Mouse (Mus musculus) limb, embryonic 10.5 days (tissue): ENCODE data around the gene Itpkb. TPM values are rescaled to one million over a fixed set of nuclear protein-coding genes. Genes with fewer than 3 reads are reported as not detected.

Experiments used
- DNase-seq: peaks from one replicate; pipeline ENCODE4 v3.0.0-alpha.2; 2017; ENCODE audit warnings: low spot score
- H3K27ac ChIP-seq: fragments of 300-500 bp; sonication (generic); 2 replicates; pipeline ENCODE4 v1.5.1; 2016; ENCODE audit warnings: mild to moderate bottlenecking
- H3K27me3 ChIP-seq: fragments of 300-500 bp; sonication (generic); 2 replicates; pipeline ENCODE4 v1.6.1; 2016; ENCODE audit warnings: low read depth, mild to moderate bottlenecking; ENCODE audit not compliant: poor library complexity, severe bottlenecking
- H3K36me3 ChIP-seq: fragments of 300-500 bp; sonication (generic); 2 replicates; pipeline ENCODE4 v1.6.1; 2016; ENCODE audit warnings: mild to moderate bottlenecking, moderate library complexity
- H3K4me1 ChIP-seq: fragments of 300-500 bp; sonication (generic); 2 replicates; pipeline ENCODE4 v1.6.1; 2016
- H3K4me3 ChIP-seq: fragments of 300-500 bp; sonication (generic); 2 replicates; pipeline ENCODE4 v1.5.1; 2016; ENCODE audit warnings: mild to moderate bottlenecking, moderate library complexity
- H3K9me3 ChIP-seq: fragments of 300-500 bp; sonication (generic); replicated peaks from 2 replicates; pipeline ENCODE4 v1.6.1; 2016; ENCODE audit warnings: mild to moderate bottlenecking
- WGBS: fragments of 180-500 bp; shearing (Covaris S2); methylation state at CpG from one replicate; pipeline ENCODE4 v1.1.7; 2016; 5-methylcytosine and 5-hydroxymethylcytosine counted together
- polyA plus RNA-seq: library from polyadenylated mRNA; unstranded; fragments of >200 nt; fragmentation: Nextera tagmentation; extraction: Ambion mirVana; gene quantifications from 2 replicates; pipeline ENCODE4 v1.2.1, GENCODE M21; 2016

The Itpkb gene
- polyA plus RNA-seq, 1 experiment from 2014 or later, result 10.1 TPM

- no peak for DNase-seq
- Histone ChIP-seq H3K36me3 (peaks cover 14% of the 10 kb centered on the region; the same call in 1 of the 2 replicates), H3K4me3 (no peak overlapping the region), H3K27me3 (0 out of 2 replicates have a peak, but pooled peaks cover 3% of the 10 kb centered on the region), H3K4me1 (peaks cover 18% of the 10 kb centered on the region), H3K27ac (no peak overlapping the region), H3K9me3 (no peaks in the 10 kb centered on the region)
- WGBS, result 63% methylated on average over 10 of the region's 10 CpGs
Observed at GRCm38 (mm10) chr1:180427685-180428084, 97.4 kb downstream of the Itpkb start.

- WGBS, result 40% methylated on average over 9 of the region's 9 CpGs
- H3K4me1 ChIP-seq, result peaks cover 21% of the 10 kb centered on the region
- DNase-seq, result peak; percentile 77
Observed at GRCm38 (mm10) chr1:180428101-180428712, 97.9 kb downstream of the Itpkb start.

GRCm38 (mm10) chr1:180428871-180429270 is 98.6 kb downstream of the Itpkb start:
- H3K27ac ChIP-seq, result no peak overlapping the region
- H3K4me1 ChIP-seq, result peaks cover 25% of the 10 kb centered on the region
- no peak overlapping the region for H3K4me3 ChIP-seq
- H3K27me3 ChIP-seq, result 0 out of 2 replicates have a peak, but pooled peaks cover 3% of the 10 kb centered on the region
- 87% methylated on average over 8 of the region's 8 CpGs for WGBS
- no peak for DNase-seq
- peaks cover 6% of the 10 kb centered on the region; the same call in 1 of the 2 replicates for H3K36me3 ChIP-seq
- no peaks in the 10 kb centered on the region for H3K9me3 ChIP-seq

More at GRCm38 (mm10) chr1:180428101-180428712, 97.9 kb downstream of the Itpkb start:
- peaks cover 9% of the 10 kb centered on the region; the same call in 1 of the 2 replicates for H3K36me3 ChIP-seq
- H3K4me3 ChIP-seq, result no peak overlapping the region
- no peak overlapping the region for H3K27ac ChIP-seq
- H3K27me3 ChIP-seq, result 0 out of 2 replicates have a peak, but pooled peaks cover 3% of the 10 kb centered on the region
- no peaks in the 10 kb centered on the region for H3K9me3 ChIP-seq

DNA sequence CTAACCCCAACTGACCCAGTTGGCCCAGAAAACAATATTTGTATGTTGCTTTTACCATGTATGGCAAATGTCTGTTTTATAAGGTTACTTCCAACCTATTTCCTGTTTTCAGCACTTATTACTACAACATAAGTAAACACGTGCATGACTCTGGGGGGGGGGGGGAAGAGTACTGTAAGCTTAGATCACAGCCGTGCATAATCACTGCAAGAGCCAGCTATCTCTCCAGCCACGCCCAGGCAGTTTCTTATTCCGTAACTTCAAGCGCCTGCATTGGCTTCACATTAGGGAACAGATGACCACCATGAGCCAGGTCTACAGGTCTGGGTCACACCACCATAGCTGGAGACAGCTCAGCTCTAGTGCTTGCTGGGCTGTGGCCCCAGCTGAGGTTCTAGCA is 99.5 kb downstream of the Itpkb start:
- Histone ChIP-seq H3K27ac (no peak overlapping the region), H3K27me3 (0 out of 2 replicates have a peak, but pooled peaks cover 3% of the 10 kb centered on the region), H3K9me3 (no peaks in the 10 kb centered on the region), H3K4me3 (no peak overlapping the region), H3K36me3 (no peaks in the 10 kb centered on the region), H3K4me1 (peaks cover 34% of the 10 kb centered on the region)
- DNase-seq, result no peak
- 83% methylated on average over 5 of the region's 5 CpGs for WGBS

GRCm38 (mm10) chr1:180431833-180432232 is 101.5 kb downstream of the Itpkb start:
- 75% methylated on average over 12 of the region's 12 CpGs for WGBS
- Histone ChIP-seq H3K4me3 (no peak overlapping the region), H3K9me3 (no peaks in the 10 kb centered on the region), H3K36me3 (no peaks in the 10 kb centered on the region), H3K27ac (no peak overlapping the region), H3K27me3 (peaks cover 10% of the 10 kb centered on the region; the same call in 1 of the 2 replicates), H3K4me1 (peaks cover 37% of the 10 kb centered on the region)
- no peak for DNase-seq

DNA sequence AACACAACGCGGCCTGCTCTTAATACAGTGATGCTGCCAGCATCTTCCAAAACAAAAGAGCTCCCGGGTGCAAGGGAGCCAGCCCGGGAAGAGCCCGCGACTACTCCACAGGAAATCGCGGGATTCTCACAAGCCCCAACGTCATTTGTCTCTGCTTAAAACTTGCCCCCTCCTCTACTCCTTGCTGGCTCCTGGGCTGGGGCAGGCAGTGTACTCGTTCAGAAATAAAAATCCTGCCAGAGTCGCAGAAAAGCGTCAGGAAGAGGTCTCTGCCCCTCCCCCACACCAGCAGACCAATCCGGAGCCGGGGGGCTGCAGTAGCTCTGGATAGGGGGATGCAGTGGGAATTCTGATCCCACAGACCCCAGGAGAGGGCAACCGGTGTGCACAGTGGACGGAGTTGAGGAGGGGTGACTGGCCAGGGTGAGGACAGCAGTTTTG is 102.8 kb downstream of the Itpkb start:
- H3K27ac ChIP-seq, result peak overlapping the region; percentile 84
- H3K27me3 ChIP-seq, result peaks cover 10% of the 10 kb centered on the region; the same call in 1 of the 2 replicates
- peak; percentile 76 for DNase-seq
- 2% methylated on average over 16 of the region's 16 CpGs for WGBS
- H3K4me3 ChIP-seq, result peak overlapping the region; percentile 51
- H3K4me1 ChIP-seq, result peaks cover 29% of the 10 kb centered on the region
- no peaks in the 10 kb centered on the region for H3K36me3 ChIP-seq
- no peaks in the 10 kb centered on the region for H3K9me3 ChIP-seq

DNA sequence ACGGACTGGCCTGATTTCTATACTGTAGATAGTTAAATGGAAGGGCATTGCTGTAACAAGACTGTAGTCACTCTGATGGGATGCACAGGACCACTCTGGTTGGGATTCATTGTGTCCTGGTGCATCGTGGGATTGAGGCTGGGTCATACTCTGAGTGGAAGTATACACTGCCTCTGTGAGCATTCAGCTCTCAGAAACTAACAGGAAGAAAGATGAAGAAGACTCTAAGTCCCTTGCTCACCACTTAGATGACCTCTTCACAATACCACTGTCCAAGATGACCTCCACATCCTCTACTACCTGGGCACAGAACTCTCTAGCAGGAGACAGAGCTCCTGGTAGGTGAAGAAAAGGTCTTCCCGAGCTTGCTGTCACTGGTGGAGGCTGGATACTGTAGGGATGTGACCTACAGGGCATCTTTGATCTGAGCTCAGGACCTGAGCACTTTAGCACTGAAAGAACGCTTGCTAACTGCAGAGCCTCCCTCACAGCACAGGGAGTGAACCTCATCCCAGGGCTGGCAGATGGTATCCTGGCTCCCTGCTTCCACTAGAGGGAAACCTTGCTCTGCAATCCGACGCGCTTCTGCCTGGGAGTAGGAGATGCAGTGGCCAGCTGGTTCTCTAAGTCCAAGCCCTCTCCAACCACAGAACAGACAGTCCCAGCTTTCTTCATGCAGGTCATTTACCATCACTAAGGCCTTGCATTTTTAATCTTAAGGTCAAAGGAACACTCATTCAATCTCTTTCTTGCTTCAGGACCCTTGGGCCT is 103.7 kb downstream of the Itpkb start:
- peak overlapping the region; percentile 84 for H3K27ac ChIP-seq
- 19% methylated on average over 7 of the region's 7 CpGs for WGBS
- 0 out of 2 replicates have a peak overlapping the region, but pooled peaks have one; percentile 1 for H3K4me3 ChIP-seq

DNA sequence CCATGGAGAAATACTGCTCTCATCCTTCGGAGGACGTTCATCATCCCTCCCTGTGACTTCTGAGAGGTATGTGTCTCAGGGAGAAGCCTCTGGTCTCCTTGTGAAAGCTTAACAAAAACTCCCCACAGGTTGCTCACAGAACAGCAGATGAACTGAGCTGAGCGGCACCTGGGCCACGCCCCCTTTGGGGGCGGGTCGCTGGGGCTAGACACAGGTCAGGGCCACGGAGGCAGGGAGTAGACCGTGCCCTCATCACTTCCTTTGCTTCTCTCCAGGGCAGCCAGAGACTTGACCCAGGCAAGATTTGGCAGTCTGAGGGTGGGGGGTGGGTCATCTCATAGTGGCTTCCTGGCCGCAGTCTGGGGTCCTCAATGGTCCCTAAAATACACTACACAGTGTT is 104.6 kb downstream of the Itpkb start:
- H3K4me1 ChIP-seq, result peaks cover 28% of the 10 kb centered on the region
- H3K36me3 ChIP-seq, result no peaks in the 10 kb centered on the region
- no peak overlapping the region for H3K4me3 ChIP-seq
- no peak for DNase-seq
- no peak overlapping the region for H3K27ac ChIP-seq
- H3K27me3 ChIP-seq, result peaks cover 10% of the 10 kb centered on the region; the same call in 1 of the 2 replicates
- H3K9me3 ChIP-seq, result no peaks in the 10 kb centered on the region
- WGBS, result 10% methylated on average over 9 of the region's 9 CpGs

More for the DNA sequence above, 103.7 kb downstream of the Itpkb start:
- Histone ChIP-seq H3K27me3 (peaks cover 10% of the 10 kb centered on the region; the same call in 1 of the 2 replicates), H3K4me1 (peaks cover 28% of the 10 kb centered on the region), H3K36me3 (no peaks in the 10 kb centered on the region), H3K9me3 (no peaks in the 10 kb centered on the region)
- DNase-seq, result peak; percentile 76

GRCm38 (mm10) chr1:180439496-180439895 is 109.2 kb downstream of the Itpkb start:
- Histone ChIP-seq H3K9me3 (no peaks in the 10 kb centered on the region), H3K4me3 (no peak overlapping the region), H3K4me1 (peaks cover 10% of the 10 kb centered on the region), H3K27me3 (peaks cover 15% of the 10 kb centered on the region), H3K36me3 (no peaks in the 10 kb centered on the region), H3K27ac (no peak overlapping the region)
- WGBS, result 83% methylated on average over 4 of the region's 4 CpGs
- DNase-seq, result no peak

GRCm38 (mm10) chr1:180444411-180444810 is 114.1 kb downstream of the Itpkb start:
- Histone ChIP-seq H3K4me1 (peaks cover 30% of the 10 kb centered on the region), H3K9me3 (no peaks in the 10 kb centered on the region), H3K4me3 (no peak overlapping the region), H3K27ac (no peak overlapping the region; the same call in 1 of the 2 replicates), H3K27me3 (peaks cover 13% of the 10 kb centered on the region), H3K36me3 (no peaks in the 10 kb centered on the region)
- WGBS, result 56% methylated on average over 3 of the region's 3 CpGs
- no peak for DNase-seq

GRCm38 (mm10) chr1:180449641-180450040 is 119.4 kb downstream of the Itpkb start:
- no peak overlapping the region for H3K27ac ChIP-seq
- no peak for DNase-seq
- peaks cover 12% of the 10 kb centered on the region for H3K27me3 ChIP-seq
- 56% methylated on average over 2 of the region's 2 CpGs for WGBS
- no peaks in the 10 kb centered on the region for H3K36me3 ChIP-seq
- no peak overlapping the region for H3K4me3 ChIP-seq
- H3K4me1 ChIP-seq, result peaks cover 26% of the 10 kb centered on the region
- H3K9me3 ChIP-seq, result no peaks in the 10 kb centered on the region

DNA sequence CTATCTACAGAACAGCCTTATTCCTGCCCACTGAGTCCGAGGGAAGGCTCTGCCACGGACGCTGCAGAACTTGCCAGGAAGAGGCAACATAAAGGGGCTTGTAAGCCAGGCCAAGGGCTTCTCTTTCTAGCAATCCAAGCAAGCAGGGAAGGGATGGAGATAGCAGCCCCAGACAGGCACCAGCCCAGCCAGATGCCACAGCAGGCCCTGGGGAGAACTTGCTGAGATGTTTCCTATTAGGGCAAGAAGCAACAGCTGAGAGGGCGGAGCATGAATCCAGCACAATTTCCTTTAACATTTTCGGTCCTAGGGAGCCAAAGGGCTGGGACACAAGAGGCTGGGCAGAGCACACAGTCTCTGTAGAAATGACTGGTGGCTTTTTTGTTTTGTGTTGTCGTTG is 128.0 kb downstream of the Itpkb start:
- 58% methylated on average over 6 of the region's 6 CpGs for WGBS
- no peak for DNase-seq

DNA sequence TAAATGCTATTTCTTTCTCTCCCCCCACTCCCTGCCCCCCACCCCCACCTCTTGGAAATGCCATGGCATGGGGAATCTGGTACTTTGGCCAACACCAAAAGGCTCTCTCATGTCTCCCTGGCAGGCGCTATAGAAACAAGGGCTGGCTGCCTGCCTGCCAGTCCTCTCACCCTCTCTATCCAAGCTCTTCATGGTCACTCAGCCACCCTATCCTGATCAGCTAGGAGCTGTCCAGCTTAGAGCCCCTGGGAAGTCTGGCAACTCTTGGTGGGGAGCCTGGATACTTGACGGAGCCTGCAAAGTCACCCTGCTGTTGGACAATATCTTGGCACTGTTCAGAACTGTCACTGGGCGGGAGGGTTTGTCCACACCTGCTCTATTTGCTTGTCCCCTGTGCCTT is 128.4 kb downstream of the Itpkb start:
- no peak for DNase-seq
- no peaks in the 10 kb centered on the region for H3K27me3 ChIP-seq

More for the DNA sequence above, 128.0 kb downstream of the Itpkb start:
- Histone ChIP-seq H3K4me3 (no peak overlapping the region), H3K27me3 (no peaks in the 10 kb centered on the region), H3K4me1 (peaks cover 21% of the 10 kb centered on the region), H3K27ac (no peak overlapping the region; the same call in 1 of the 2 replicates), H3K36me3 (no peaks in the 10 kb centered on the region), H3K9me3 (no peaks in the 10 kb centered on the region)

More for the DNA sequence above, 128.4 kb downstream of the Itpkb start:
- Histone ChIP-seq H3K36me3 (no peaks in the 10 kb centered on the region), H3K4me1 (peaks cover 21% of the 10 kb centered on the region), H3K4me3 (no peak overlapping the region), H3K27ac (no peak overlapping the region), H3K9me3 (no peaks in the 10 kb centered on the region)
- 61% methylated on average over 3 of the region's 3 CpGs for WGBS
